Mouse (Mus musculus) lung, postnatal 0 days (tissue): ENCODE data around the gene Serpina10.

Experiments used
- CTCF ChIP-seq: IDR thresholded peaks from 2 replicates; pipeline ENCODE4 v1.5.1; 2016; ENCODE audit warnings: antibody characterized with exemption, mild to moderate bottlenecking
- EP300 ChIP-seq: IDR thresholded peaks from 2 replicates; pipeline ENCODE4 v1.6.1; 2016; ENCODE audit warnings: antibody characterized with exemption, mild to moderate bottlenecking, control low read depth

DNA sequence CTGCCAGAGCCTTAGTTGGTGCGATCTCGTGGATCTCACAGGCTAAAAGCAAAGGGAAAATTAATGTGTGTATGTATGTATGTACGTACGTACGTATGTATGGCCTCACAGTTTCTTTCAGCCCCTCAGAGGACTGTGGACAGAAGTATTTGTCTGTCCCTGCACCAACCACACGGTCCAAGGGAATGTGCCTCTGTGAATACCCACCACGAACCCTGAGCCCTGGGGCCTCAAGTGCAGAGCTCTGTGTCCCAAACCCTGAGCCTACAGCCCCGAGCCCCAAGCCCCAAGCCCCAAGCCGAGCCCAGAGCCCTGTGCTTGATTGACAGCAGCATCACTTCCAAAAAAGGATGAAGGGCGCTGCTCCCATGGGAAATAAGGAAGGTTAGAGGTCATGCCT, 26.7 kb upstream of the Serpina10 start:
- no peak for TF ChIP-seq CTCF
- TF ChIP-seq EP300, result no peak
